Mouse (Mus musculus) lung, postnatal 25 days (tissue): ENCODE measurements around the gene Foxn2.
"Not testable (repeated sequence)": the region's sequence is repeated elsewhere in the genome, so short reads cannot be mapped to it uniquely, and the experiment has no call there.

Experiments
- DNase-seq: peaks from one replicate; pipeline ENCODE4 v3.0.0; 2022; ENCODE audit warnings: low spot score

Gene Foxn2

DNA sequence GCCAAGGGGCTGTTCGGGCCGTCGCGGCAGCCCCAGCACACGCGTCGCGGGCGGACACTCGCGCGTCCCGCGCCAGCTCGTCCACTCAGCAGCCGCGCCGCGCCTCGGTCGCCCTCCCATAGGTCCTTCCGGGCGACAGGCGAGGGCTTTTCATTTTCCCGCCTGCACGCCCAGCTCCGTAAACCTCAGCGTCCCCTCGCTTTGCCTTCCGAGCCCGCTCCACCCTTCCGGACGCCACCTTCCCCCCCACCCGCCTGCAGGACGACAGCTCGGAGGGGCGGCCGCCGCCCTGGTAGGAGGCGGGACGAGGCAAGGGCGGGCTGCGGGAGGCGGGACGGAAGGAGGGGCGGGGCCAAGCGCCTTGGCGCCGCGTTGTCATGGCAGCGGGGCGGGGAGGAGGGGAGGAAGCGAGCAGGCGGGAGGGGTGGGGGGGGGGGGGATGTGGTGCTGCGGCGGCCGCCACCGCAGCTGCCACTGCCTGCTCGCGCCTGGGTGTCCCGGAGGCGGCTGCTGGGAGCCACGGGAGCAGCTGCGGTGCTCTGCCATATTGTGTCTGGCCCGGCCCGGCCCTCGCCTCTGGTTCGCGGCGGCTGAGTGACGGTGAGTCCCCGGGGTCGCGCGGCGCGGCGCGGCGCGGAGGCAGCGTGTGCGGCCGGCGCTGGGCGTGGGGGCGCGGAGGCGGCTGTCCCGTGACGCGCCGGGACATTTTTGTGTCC, at the start of gene Foxn2:
Gene Foxn2 (plus strand): TSS at position 427 of the 716 bp plus-strand sequence.
- DNase-seq: peak; percentile 94

GRCm38 (mm10) chr17:88397501-88397900, 43.0 kb upstream of the Foxn2 start:
- no peak for DNase-seq

- DNase-seq: no peak
These were observed 42.4 kb upstream of the Foxn2 start for GRCm38 (mm10) chr17:88398090-88398489.

- DNase-seq: no peak
These were observed 41.7 kb upstream of the Foxn2 start for GRCm38 (mm10) chr17:88398854-88399253.

DNA sequence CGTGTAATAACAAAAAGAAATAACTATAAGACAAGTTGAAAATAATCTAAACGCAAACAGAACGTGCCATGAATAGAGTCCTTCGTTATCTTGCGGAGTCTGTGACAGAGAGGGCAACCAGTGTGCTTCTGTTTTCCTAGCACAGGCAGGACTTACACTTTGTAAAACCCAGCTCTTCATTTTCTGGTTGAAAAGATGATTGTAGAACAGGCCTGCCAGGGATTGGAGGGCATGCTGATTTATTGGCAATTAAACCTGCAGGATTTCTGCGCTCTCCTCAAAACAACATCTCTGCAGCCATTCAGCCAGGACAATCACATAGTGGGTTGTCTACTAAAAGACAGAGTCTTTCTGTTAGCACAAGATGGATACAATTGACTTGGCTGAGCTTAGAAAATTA, 40.4 kb upstream of the Foxn2 start:
- DNase-seq: no peak

DNA sequence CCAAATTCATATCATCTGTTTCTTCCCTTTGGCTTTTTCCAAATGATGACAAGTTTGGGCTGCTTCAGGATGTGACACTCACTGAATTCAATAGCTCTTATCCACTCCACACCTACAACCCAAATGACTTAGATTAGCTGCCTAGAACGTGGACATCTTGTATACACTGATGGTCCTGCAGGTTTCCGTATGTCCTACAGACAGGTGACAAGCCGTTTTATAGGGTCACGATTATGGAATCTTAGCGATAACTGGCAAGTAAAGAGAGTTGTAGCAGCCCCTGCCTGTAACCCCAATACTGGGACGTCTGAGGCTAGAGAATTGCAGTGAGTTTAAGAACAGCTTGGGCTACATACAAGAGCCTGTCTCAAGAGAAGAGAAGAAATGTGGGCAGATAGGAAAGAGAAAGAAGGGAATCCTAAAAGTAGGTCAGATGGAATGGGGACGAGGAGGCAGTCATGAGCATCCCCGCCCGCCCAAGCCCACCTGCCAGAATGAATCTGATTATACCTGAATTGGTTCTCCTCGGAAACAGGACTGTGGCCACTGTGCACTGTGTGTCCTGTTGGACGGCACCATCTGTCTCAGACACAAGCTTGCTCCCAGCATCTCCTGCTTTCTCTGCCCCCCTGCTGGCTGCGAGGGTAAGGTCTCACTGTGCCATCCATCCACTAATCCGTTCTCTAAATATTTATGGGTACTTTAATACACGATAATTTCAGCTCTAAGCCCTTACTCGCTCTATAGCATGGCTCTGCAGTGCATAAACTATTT, 39.6 kb upstream of the Foxn2 start:
- no peak for DNase-seq

DNA sequence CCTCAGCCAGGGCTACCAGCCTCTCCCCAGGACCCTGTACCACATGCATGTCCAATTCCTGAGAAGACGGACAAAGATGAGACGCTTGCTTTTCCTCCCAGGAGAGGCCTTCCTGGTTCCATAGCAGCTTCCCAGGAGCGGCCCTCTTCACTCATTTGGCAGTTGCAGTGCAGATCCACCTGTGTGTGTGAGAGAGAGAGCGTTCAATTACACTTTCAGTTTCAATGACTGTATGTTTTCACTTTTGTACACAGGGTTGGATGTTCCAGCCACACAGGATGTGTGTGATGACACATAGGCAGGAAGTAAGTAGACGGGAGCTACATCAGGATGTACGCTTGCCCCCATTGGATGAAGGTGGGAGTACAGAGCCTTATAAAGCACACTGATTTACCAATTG, 37.2 kb upstream of the Foxn2 start:
- DNase-seq: peak; percentile 45

DNA sequence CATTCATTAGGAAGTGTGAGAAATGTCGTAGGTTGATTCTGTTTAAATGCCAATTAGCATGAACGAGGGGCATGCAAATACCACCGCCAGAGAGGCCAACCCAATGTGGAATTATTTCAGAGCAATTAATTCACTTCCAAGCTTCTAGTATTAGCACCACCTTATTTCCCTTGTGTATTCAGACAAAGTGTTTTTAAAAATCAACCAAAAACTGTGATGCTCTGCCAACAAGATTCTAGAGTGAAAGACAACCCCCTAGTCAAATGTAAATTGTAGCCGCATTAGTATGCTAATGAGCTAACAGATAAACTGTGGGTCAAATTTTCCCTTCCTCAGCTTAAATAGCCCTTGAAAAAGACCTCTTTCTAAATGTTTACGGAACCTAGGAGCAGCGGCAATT, 36.0 kb upstream of the Foxn2 start:
- no peak for DNase-seq

GRCm38 (mm10) chr17:88405076-88405475, 35.4 kb upstream of the Foxn2 start:
- no peak for DNase-seq

DNA sequence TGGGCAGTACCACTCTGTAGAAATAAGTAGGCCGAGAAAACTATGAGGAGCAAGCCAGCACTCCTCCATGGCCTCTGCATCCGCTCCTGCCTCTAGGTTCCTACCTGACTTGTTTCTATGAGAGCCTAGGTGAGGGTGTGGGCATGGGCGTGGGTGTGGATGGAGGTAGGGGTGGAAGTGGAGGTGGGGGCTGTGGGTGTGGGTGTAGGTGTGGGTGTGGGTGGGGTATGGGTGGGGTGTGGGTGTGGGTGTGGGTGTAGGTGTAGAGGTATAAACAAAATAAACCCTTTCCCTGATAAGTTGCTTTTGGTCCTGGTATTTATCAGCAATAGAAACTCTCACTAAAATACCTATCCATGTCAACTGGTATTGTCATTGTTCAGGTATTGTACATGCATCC, 30.8 kb upstream of the Foxn2 start:
- no peak for DNase-seq

- no peak for DNase-seq
These were observed 27.2 kb upstream of the Foxn2 start for GRCm38 (mm10) chr17:88413155-88413836.

GRCm38 (mm10) chr17:88420426-88420825, 20.1 kb upstream of the Foxn2 start:
- DNase-seq: no peak

DNA sequence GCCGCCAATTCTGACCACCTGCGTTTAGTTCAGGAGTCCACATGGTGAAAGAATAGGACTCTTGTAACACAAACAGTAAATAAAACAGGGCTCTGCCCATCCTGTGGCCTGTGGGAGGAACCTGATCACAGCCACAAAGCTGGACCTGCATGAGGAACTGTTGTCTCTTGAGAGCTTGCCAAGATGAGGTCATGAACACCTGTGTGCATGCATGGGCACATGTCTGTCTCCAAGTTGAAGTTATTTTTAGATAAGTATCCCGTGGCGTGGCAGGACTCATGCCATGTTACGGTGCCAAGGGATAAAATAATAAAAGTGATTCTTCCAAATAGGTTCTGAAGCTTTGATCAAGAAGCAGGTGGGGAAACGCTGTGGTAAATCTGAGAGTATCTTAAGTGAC, 19.3 kb upstream of the Foxn2 start:
- no peak for DNase-seq

GRCm38 (mm10) chr17:88430719-88431118, 9.8 kb upstream of the Foxn2 start:
- no peak for DNase-seq

GRCm38 (mm10) chr17:88431486-88431885, 9.0 kb upstream of the Foxn2 start:
- DNase-seq: no peak

GRCm38 (mm10) chr17:88431987-88432386, 8.5 kb upstream of the Foxn2 start:
- DNase-seq: no peak

GRCm38 (mm10) chr17:88435322-88435721, 5.2 kb upstream of the Foxn2 start:
- no peak for DNase-seq

DNA sequence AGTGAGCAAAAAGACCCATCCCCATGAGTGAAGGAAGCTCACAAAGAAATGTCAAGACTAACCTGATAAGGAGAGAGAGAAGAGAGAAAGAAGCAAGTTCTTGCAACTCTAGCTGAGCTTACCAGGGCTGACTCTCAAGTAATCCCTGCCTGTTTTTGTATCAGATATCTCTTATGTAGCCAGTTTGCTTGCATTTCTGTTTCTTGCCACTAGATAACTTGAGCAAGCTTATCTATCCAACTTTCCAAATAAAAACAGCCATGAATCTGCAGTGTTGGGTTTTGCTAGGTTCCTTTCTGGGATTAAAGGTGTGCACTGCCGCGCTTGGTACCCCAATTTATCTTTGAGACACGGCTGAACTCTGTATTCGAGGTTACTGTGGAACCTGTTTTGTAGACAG, 4.2 kb upstream of the Foxn2 start:
- DNase-seq: no peak

GRCm38 (mm10) chr17:88436749-88437148, 3.8 kb upstream of the Foxn2 start:
- DNase-seq: not testable (repeated sequence)

DNA sequence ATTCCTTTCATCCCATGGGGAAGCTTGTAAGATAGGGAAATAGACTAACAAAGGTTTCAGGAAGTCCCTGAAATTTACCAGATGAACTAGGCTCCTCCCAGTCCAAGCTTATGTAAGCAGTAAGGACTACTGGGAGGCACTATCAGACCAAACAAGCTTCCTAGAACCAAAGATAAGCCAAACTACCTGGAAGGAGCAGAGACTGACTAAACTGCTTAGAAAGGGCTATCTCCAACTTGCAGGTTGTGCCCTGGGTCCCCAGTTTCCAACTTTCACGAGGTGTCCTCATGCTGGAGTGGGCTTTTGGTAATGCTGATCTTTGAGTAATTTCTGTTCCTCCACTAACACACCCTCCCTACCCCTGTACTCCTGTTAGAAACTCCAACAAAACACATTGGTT, 3.1 kb upstream of the Foxn2 start:
- no peak for DNase-seq

GRCm38 (mm10) chr17:88439536-88440050, 918 bp upstream of the Foxn2 start:
- DNase-seq: no peak

DNA sequence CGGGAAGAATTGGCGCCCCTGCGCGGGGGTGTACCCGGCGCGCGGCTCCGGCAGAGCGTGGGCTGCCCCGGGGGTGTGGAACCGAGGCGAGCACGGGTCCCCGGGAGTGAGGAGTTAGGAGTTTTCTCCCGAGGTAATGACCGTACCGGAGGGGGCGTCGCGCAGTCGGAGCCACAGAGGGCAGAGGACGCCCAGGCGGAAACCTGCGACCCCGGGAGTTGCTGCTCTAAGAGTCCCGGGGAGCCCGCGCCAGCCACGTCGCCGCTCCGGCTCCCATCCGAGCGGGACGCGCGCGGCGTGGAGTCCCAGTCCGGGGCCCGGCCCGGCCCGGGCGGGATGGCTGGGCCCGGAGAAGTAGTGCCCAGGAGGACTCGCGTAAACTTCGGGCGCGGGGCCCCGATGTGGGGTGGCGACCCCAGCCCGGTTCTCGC, 505 bp downstream of the Foxn2 start:
- DNase-seq: peak; percentile 34
